Mouse (Mus musculus) liver, embryonic 11.5 days (tissue): Measurements from ENCODE around the gene Ubr4. TPM values are rescaled to one million over a fixed set of nuclear protein-coding genes. Genes with fewer than 3 reads are reported as not detected.
"Not testable (repeated sequence)": the region's sequence is repeated elsewhere in the genome, so short reads cannot be mapped to it uniquely, and the experiment has no call there.

Experiments
- ATAC-seq: fragments of 200-750 bp; cut with Nextera tagmentation; replicated peaks from 2 replicates; pipeline ENCODE4 v1.8.0; 2017; ENCODE audit warnings: moderate number of reproducible peaks, mild to moderate bottlenecking, moderate TSS enrichment, moderate library complexity; ENCODE audit not compliant: low FRiP score
- DNase-seq: peaks from one replicate; pipeline ENCODE4 v3.0.0-alpha.2; 2017; ENCODE audit warnings: low spot score
- H3K27ac ChIP-seq: fragments of 300-500 bp; sonication (generic); 2 replicates; pipeline ENCODE4 v1.5.1; 2014; ENCODE audit warnings: mild to moderate bottlenecking, low read depth, low read length, control low read depth
- H3K27me3 ChIP-seq: fragments of 300-500 bp; sonication (generic); replicated peaks from 2 replicates; pipeline ENCODE4 v1.6.1; 2014; ENCODE audit warnings: low read length, mixed read lengths; ENCODE audit not compliant: control insufficient read depth, insufficient read depth
- H3K36me3 ChIP-seq: fragments of 300-500 bp; sonication (generic); 2 replicates; pipeline ENCODE4 v1.6.1; 2014; ENCODE audit warnings: mild to moderate bottlenecking, low read length, moderate library complexity, mixed read lengths; ENCODE audit not compliant: control insufficient read depth, insufficient read depth
- H3K4me1 ChIP-seq: fragments of 300-500 bp; sonication (generic); replicated peaks from 2 replicates; pipeline ENCODE4 v1.6.1; 2014; ENCODE audit warnings: low read length, mixed read lengths; ENCODE audit not compliant: control insufficient read depth, insufficient read depth
- H3K4me2 ChIP-seq: fragments of 300-500 bp; sonication (generic); 2 replicates; pipeline ENCODE4 v1.6.1; 2014; ENCODE audit warnings: mild to moderate bottlenecking, control low read depth, moderate library complexity
- H3K4me3 ChIP-seq: fragments of 300-500 bp; sonication (generic); 2 replicates; pipeline ENCODE4 v1.5.1; 2014; ENCODE audit warnings: low read depth, low read length, control low read depth
- H3K9ac ChIP-seq: fragments of 300-500 bp; sonication (generic); 2 replicates; pipeline ENCODE4 v1.6.1; 2014; ENCODE audit warnings: low read depth, low read length, control low read depth
- H3K9me3 ChIP-seq: fragments of 300-500 bp; sonication (generic); 2 replicates; pipeline ENCODE4 v1.6.1; 2016; ENCODE audit warnings: low read length, inconsistent platforms, mixed read lengths; ENCODE audit not compliant: control insufficient read depth
- WGBS: fragments of 180-500 bp; shearing (Covaris S2); extraction: QIAGEN DNeasy Blood & Tissue Kit; methylation state at CpG from one replicate; pipeline ENCODE4 v1.1.7; 2014; 5-methylcytosine and 5-hydroxymethylcytosine counted together
- polyA plus RNA-seq: library from polyadenylated mRNA; unstranded; fragments of >200 nt; fragmentation: Nextera tagmentation; extraction: Ambion mirVana; gene quantifications from 2 replicates; pipeline ENCODE4 v1.2.1, GENCODE M21; 2014

Ubr4 gene
- polyA plus RNA-seq, 1 experiment from 2014 or later, result 86.9 TPM

GRCm38 (mm10) chr4:139505716-139506115 is 153.3 kb downstream of the Ubr4 start:
- no peak overlapping the region for H3K4me3 ChIP-seq
- H3K4me2 ChIP-seq, result no peak overlapping the region
- H3K9me3 ChIP-seq, result no peaks in the 10 kb centered on the region
- no peaks in the 10 kb centered on the region for H3K4me1 ChIP-seq
- WGBS, result 70% methylated on average over 4 of the region's 4 CpGs
- ATAC-seq, result no peak
- no peak for DNase-seq
- H3K9ac ChIP-seq, result no peak overlapping the region
- H3K27ac ChIP-seq, result no peak overlapping the region
- no peaks in the 10 kb centered on the region for H3K27me3 ChIP-seq
- H3K36me3 ChIP-seq, result no peaks in the 10 kb centered on the region

GRCm38 (mm10) chr4:139506727-139507126 is 154.3 kb downstream of the Ubr4 start:
- ATAC-seq (no peak), DNase-seq (no peak)
- H3K4me2 ChIP-seq, result no peak overlapping the region
- H3K4me3 ChIP-seq, result no peak overlapping the region
- 86% methylated on average over 11 of the region's 11 CpGs for WGBS
- H3K36me3 ChIP-seq, result no peaks in the 10 kb centered on the region
- no peak overlapping the region for H3K9ac ChIP-seq
- no peaks in the 10 kb centered on the region for H3K27me3 ChIP-seq
- no peaks in the 10 kb centered on the region for H3K9me3 ChIP-seq
- H3K4me1 ChIP-seq, result no peaks in the 10 kb centered on the region
- no peak overlapping the region for H3K27ac ChIP-seq

- WGBS, result 69% methylated on average over 2 of the region's 2 CpGs
These were observed 156.7 kb downstream of the Ubr4 start for GRCm38 (mm10) chr4:139509069-139509468.

GRCm38 (mm10) chr4:139511557-139511956 is 159.1 kb downstream of the Ubr4 start:
- Histone ChIP-seq H3K9ac (no peak overlapping the region), H3K4me1 (0 out of 2 replicates have a peak, but pooled peaks cover 4% of the 10 kb centered on the region), H3K9me3 (no peaks in the 10 kb centered on the region), H3K4me3 (no peak overlapping the region), H3K27ac (no peak overlapping the region), H3K36me3 (no peaks in the 10 kb centered on the region), H3K27me3 (no peaks in the 10 kb centered on the region), H3K4me2 (no peak overlapping the region)
- DNase-seq (no peak), ATAC-seq (no peak)
- 70% methylated on average over 2 of the region's 2 CpGs for WGBS

More at GRCm38 (mm10) chr4:139509069-139509468, 156.7 kb downstream of the Ubr4 start:
- H3K9ac ChIP-seq, result no peak overlapping the region
- H3K4me3 ChIP-seq, result no peak overlapping the region
- DNase-seq, result no peak
- H3K36me3 ChIP-seq, result no peaks in the 10 kb centered on the region
- H3K9me3 ChIP-seq, result no peaks in the 10 kb centered on the region
- no peak for ATAC-seq
- 0 out of 2 replicates have a peak, but pooled peaks cover 4% of the 10 kb centered on the region for H3K4me1 ChIP-seq
- H3K27ac ChIP-seq, result no peak overlapping the region
- H3K4me2 ChIP-seq, result no peak overlapping the region
- no peaks in the 10 kb centered on the region for H3K27me3 ChIP-seq

DNA sequence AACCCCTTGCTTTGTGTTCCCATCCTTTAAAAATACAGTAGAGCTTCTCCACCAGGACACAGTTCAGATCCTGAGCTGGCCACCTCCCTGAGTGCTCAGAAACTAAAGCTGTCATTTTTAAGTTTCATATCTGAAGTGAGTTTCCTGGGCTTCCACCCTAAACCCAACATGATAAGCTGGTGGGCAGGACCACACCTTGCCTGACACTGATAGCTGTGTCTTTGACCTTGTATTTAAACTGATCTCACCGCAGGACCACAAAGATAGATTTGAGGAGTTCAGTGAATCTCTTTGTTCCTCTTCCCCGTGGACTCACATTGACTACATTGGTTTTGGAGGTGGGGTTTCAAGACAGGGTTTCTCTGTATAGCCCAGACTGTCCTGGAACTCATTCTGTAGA is 160.6 kb downstream of the Ubr4 start:
- no peak overlapping the region for H3K4me3 ChIP-seq
- H3K27me3 ChIP-seq, result no peaks in the 10 kb centered on the region
- 0 out of 2 replicates have a peak, but pooled peaks cover 4% of the 10 kb centered on the region for H3K4me1 ChIP-seq
- H3K9ac ChIP-seq, result no peak overlapping the region
- H3K27ac ChIP-seq, result no peak overlapping the region
- 36% methylated on average over 2 of the region's 2 CpGs for WGBS
- no peaks in the 10 kb centered on the region for H3K36me3 ChIP-seq
- H3K4me2 ChIP-seq, result no peak overlapping the region
- ATAC-seq (no peak), DNase-seq (no peak)
- no peaks in the 10 kb centered on the region for H3K9me3 ChIP-seq

DNA sequence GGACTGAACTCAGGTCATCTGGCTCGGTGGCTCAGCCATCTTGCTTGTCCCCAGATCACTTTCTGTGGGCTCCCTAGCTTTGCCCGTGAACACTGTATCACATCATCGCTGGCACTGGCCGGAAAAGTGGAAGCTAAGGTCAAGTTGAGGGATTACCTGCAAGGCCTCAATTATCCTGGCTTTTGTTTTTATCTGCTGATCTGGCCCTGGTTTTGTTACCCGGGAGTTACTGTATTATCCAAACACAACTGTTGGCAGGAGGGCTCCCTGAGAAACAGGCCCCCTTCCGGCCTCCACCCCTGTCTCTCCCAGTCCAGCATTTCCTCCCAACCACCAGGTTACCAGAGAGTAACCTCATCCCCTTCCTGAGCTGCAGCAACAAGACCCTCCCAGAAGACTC is 166.8 kb downstream of the Ubr4 start:
- DNase-seq (no peak), ATAC-seq (no peak)
- no peaks in the 10 kb centered on the region for H3K9me3 ChIP-seq
- H3K27ac ChIP-seq, result no peak overlapping the region
- H3K4me2 ChIP-seq, result no peak overlapping the region
- no peaks in the 10 kb centered on the region for H3K36me3 ChIP-seq
- no peaks in the 10 kb centered on the region for H3K4me1 ChIP-seq
- 67% methylated on average over 6 of the region's 6 CpGs for WGBS
- H3K4me3 ChIP-seq, result no peak overlapping the region
- H3K9ac ChIP-seq, result no peak overlapping the region
- H3K27me3 ChIP-seq, result no peaks in the 10 kb centered on the region

DNA sequence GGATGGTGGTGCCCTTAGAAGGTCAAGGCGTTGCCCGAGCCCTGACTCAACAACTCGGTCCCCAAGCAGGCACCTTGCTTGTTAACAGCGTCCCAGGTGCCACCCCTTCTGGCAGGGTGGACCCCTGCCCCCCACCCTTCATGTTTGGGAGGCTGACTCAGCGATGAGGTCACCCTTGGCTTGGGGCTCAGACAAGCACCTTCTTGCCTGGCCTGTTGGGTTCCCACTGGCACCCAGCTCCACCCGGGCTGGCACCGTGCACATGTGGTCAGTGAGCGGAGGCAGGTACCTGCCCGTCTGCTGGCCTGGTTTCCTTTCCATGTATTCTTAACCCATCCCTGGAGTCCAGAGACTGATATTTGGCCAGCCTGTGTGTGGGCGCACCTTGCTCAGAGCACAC is 169.5 kb downstream of the Ubr4 start:
- ATAC-seq (no peak), DNase-seq (no peak)
- no peak overlapping the region for H3K9ac ChIP-seq
- 87% methylated on average over 10 of the region's 10 CpGs for WGBS
- H3K4me1 ChIP-seq, result no peaks in the 10 kb centered on the region
- H3K27me3 ChIP-seq, result no peaks in the 10 kb centered on the region
- no peak overlapping the region for H3K4me2 ChIP-seq
- H3K27ac ChIP-seq, result no peak overlapping the region
- H3K9me3 ChIP-seq, result no peaks in the 10 kb centered on the region
- H3K4me3 ChIP-seq, result no peak overlapping the region
- H3K36me3 ChIP-seq, result no peaks in the 10 kb centered on the region

GRCm38 (mm10) chr4:139526475-139526874 is 174.1 kb downstream of the Ubr4 start:
- H3K4me3 ChIP-seq, result no peak overlapping the region
- DNase-seq (no peak), ATAC-seq (no peak)
- no peaks in the 10 kb centered on the region for H3K4me1 ChIP-seq
- no peak overlapping the region for H3K27ac ChIP-seq
- WGBS, result 77% methylated on average over 12 of the region's 12 CpGs
- no peaks in the 10 kb centered on the region for H3K36me3 ChIP-seq
- no peaks in the 10 kb centered on the region for H3K9me3 ChIP-seq
- H3K4me2 ChIP-seq, result no peak overlapping the region
- no peak overlapping the region for H3K9ac ChIP-seq
- no peaks in the 10 kb centered on the region for H3K27me3 ChIP-seq

DNA sequence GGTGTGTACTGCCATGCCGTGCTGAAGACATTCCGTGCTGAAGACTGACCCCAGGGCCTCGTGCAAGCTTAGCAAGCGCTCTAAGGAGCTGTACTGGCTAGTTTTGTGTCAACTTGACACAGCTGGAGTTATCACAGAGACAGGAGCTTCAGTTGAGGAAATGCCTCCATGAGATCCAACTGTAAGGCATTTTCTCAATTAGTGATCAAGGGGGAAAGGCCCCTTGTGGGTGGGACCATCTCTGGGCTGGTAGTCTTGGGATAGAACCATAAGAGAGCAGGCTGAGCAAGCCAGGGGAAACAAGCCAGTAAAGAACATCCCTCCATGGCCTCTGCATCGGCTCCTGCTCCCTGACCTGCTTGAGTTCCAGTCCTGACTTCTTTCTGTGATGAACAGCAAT is 177.8 kb downstream of the Ubr4 start, which contains the start of gene Iffo2:
Iffo2 (plus strand) TSS at position 301 of the 400 bp plus-strand sequence.
- not testable (repeated sequence) for DNase-seq, H3K4me3 ChIP-seq, ATAC-seq, H3K9me3 ChIP-seq, H3K4me1 ChIP-seq, H3K36me3 ChIP-seq, H3K27ac ChIP-seq, H3K27me3 ChIP-seq, H3K4me2 ChIP-seq, H3K9ac ChIP-seq
- WGBS, result 78% methylated on average over 5 of the region's 5 CpGs
